Mouse (Mus musculus) heart, embryonic 15.5 days (tissue): ENCODE results near the gene Rrp9. TPM values are rescaled to one million over a fixed set of nuclear protein-coding genes. Genes with fewer than 3 reads are reported as not detected.

Experiments used
- ATAC-seq: fragments of 200-750 bp; cut with Nextera tagmentation; replicated peaks from 2 replicates; pipeline ENCODE4 v1.8.0; 2017; ENCODE audit warnings: low read depth, moderate TSS enrichment; ENCODE audit not compliant: insufficient number of reproducible peaks, insufficient read depth, low FRiP score
- H3K27ac ChIP-seq: fragments of 300-500 bp; sonication (generic); 2 replicates; pipeline ENCODE4 v1.5.1; 2015; ENCODE audit warnings: mild to moderate bottlenecking, inconsistent platforms
- H3K27me3 ChIP-seq: fragments of 300-500 bp; sonication (generic); 2 replicates; pipeline ENCODE4 v1.6.1; 2015; ENCODE audit warnings: inconsistent platforms
- H3K36me3 ChIP-seq: fragments of 300-500 bp; sonication (generic); 2 replicates; pipeline ENCODE4 v1.6.1; 2015; ENCODE audit warnings: mild to moderate bottlenecking, inconsistent platforms
- H3K4me1 ChIP-seq: fragments of 300-500 bp; sonication (generic); replicated peaks from 2 replicates; pipeline ENCODE4 v1.6.1; 2015; ENCODE audit warnings: inconsistent platforms
- H3K4me2 ChIP-seq: fragments of 300-500 bp; sonication (generic); 2 replicates; pipeline ENCODE4 v1.6.1; 2015; ENCODE audit warnings: inconsistent platforms, mild to moderate bottlenecking, moderate library complexity
- H3K4me3 ChIP-seq: fragments of 300-500 bp; sonication (generic); 2 replicates; pipeline ENCODE4 v1.5.1; 2015; ENCODE audit warnings: mild to moderate bottlenecking, inconsistent platforms
- H3K9ac ChIP-seq: fragments of 300-500 bp; sonication (generic); 2 replicates; pipeline ENCODE4 v1.6.1; 2015; ENCODE audit warnings: mild to moderate bottlenecking, inconsistent platforms
- H3K9me3 ChIP-seq: fragments of 300-500 bp; sonication (generic); replicated peaks from 2 replicates; pipeline ENCODE4 v1.6.1; 2016; ENCODE audit warnings: inconsistent platforms
- WGBS: fragments of 180-500 bp; shearing (Covaris S2); methylation state at CpG from one replicate; pipeline ENCODE4 v1.1.7; 2015; ENCODE audit warnings: mixed read lengths; 5-methylcytosine and 5-hydroxymethylcytosine counted together
- polyA plus RNA-seq: library from polyadenylated mRNA; unstranded; fragments of >200 nt; fragmentation: Nextera tagmentation; extraction: Ambion mirVana; gene quantifications from 2 replicates; pipeline ENCODE4 v1.2.1, GENCODE M21; 2015

Rrp9 gene
- polyA plus RNA-seq, 1 experiment from 2014 or later = 24.9 TPM

GRCm38 (mm10) chr9:106466721-106467120, 9.0 kb upstream of the Rrp9 start:
- no peaks in the 10 kb centered on the region for H3K9me3 ChIP-seq
- no peak overlapping the region for H3K27ac ChIP-seq
- peaks cover 19% of the 10 kb centered on the region for H3K36me3 ChIP-seq
- WGBS = 83% methylated on average over 6 of the region's 6 CpGs
- H3K9ac ChIP-seq = no peak overlapping the region
- ATAC-seq = no peak
- no peak overlapping the region for H3K4me3 ChIP-seq
- no peak overlapping the region for H3K4me2 ChIP-seq
- peaks cover 19% of the 10 kb centered on the region for H3K4me1 ChIP-seq
- H3K27me3 ChIP-seq = peaks cover 17% of the 10 kb centered on the region; the same call in 1 of the 2 replicates

- no peak overlapping the region for H3K4me3 ChIP-seq
- H3K4me2 ChIP-seq = no peak overlapping the region
- 85% methylated on average over 7 of the region's 7 CpGs for WGBS
- H3K27me3 ChIP-seq = peaks cover 17% of the 10 kb centered on the region; the same call in 1 of the 2 replicates
- H3K9ac ChIP-seq = no peak overlapping the region
- ATAC-seq = no peak
- H3K4me1 ChIP-seq = peaks cover 29% of the 10 kb centered on the region
- H3K27ac ChIP-seq = no peak overlapping the region
- no peaks in the 10 kb centered on the region for H3K9me3 ChIP-seq
- H3K36me3 ChIP-seq = peaks cover 10% of the 10 kb centered on the region
These were observed 8.0 kb upstream of the Rrp9 start for GRCm38 (mm10) chr9:106467746-106468145.

- H3K4me2 ChIP-seq = no peak overlapping the region
- ATAC-seq = no peak
- 57% methylated on average over 6 of the region's 6 CpGs for WGBS
These were observed 6.4 kb upstream of the Rrp9 start for GRCm38 (mm10) chr9:106469317-106469716.

DNA sequence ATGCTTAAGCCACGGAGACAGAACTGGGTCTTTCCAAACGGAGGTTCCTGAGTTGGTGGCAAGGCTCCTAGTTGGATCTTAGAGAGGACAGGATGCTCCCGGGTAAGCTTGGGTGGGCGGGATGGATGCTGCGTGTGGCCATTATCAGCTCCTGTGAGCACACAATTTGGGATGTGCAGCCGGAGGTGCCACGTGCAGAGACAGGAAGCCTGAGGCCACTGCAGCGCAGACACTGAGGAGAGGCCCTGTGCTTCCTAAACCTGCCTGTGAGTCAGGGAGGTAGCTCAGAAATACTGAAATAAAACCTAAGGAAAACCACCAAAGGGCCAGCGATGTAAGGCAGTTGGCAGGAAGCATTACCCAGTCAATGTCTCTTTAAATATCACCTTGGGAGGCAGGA, 6.0 kb upstream of the Rrp9 start:
- Histone ChIP-seq H3K27me3 (peaks cover 7% of the 10 kb centered on the region; the same call in 1 of the 2 replicates), H3K4me2 (no peak overlapping the region), H3K27ac (no peak overlapping the region), H3K4me3 (no peak overlapping the region), H3K4me1 (peaks cover 33% of the 10 kb centered on the region), H3K36me3 (no peaks in the 10 kb centered on the region), H3K9me3 (no peaks in the 10 kb centered on the region), H3K9ac (no peak overlapping the region)
- ATAC-seq = no peak
- WGBS = 53% methylated on average over 9 of the region's 9 CpGs

More at GRCm38 (mm10) chr9:106469317-106469716, 6.4 kb upstream of the Rrp9 start:
- Histone ChIP-seq H3K36me3 (no peaks in the 10 kb centered on the region), H3K27me3 (peaks cover 9% of the 10 kb centered on the region; the same call in 1 of the 2 replicates), H3K4me1 (peaks cover 34% of the 10 kb centered on the region), H3K4me3 (no peak overlapping the region), H3K9me3 (no peaks in the 10 kb centered on the region), H3K9ac (no peak overlapping the region), H3K27ac (no peak overlapping the region)

DNA sequence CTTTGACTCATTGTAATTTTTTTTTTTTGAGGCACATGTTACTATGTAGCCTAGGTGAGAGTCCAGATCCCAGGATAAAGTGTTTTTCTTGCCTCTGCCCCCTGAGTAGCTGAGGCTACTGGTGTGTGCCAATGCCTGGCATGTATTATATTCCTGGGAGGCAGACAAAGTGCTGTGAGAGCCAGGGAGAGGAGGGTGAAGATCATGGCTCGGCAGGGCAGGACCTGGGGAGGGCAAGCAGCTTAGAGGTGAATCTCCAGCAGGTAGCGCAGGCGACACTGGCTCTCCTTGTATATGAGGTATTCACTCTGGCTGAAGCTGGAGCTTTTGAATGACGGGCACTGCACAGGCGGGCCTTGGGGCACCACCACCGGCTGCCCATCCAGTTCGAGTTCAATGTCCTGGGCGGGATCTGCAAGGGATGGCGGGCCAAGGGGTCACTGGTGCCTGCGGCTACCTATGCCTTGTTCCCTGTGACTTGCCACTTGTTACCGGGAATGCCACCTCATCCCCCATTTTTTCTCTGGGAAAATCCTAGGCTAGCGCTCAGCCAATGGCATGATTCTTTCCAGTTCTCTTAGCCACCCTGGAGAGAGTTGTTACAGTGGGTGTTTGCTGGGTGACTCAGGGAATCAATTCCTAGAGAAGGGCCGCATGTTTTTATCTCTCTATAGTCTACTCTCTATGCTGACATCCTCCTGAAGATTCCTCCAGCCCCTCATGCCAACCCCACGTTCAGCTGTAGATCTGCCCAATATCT, 4.6 kb upstream of the Rrp9 start:
- H3K9me3 ChIP-seq = no peaks in the 10 kb centered on the region
- no peak overlapping the region for H3K27ac ChIP-seq
- H3K9ac ChIP-seq = no peak overlapping the region; the same call in 1 of the 2 replicates
- H3K4me2 ChIP-seq = peak overlapping the region; percentile 47
- no peak overlapping the region for H3K4me3 ChIP-seq
- peaks cover 36% of the 10 kb centered on the region for H3K4me1 ChIP-seq
- H3K27me3 ChIP-seq = peaks cover 4% of the 10 kb centered on the region; the same call in 1 of the 2 replicates
- no peak for ATAC-seq
- H3K36me3 ChIP-seq = no peaks in the 10 kb centered on the region
- WGBS = 62% methylated on average over 14 of the region's 14 CpGs

- H3K27me3 ChIP-seq = peaks cover 2% of the 10 kb centered on the region; the same call in 1 of the 2 replicates
- H3K4me1 ChIP-seq = peaks cover 42% of the 10 kb centered on the region
- 14% methylated on average over 5 of the region's 5 CpGs for WGBS
- H3K36me3 ChIP-seq = no peaks in the 10 kb centered on the region
- peak overlapping the region; percentile 44 for H3K27ac ChIP-seq
- no peaks in the 10 kb centered on the region for H3K9me3 ChIP-seq
- no peak; the same call in 1 of the 2 replicates for ATAC-seq
- H3K4me2 ChIP-seq = peak overlapping the region; percentile 47
- no peak overlapping the region for H3K9ac ChIP-seq
- H3K4me3 ChIP-seq = no peak overlapping the region
These were observed 3.9 kb upstream of the Rrp9 start for GRCm38 (mm10) chr9:106471892-106472291.

- no peak overlapping the region for H3K9ac ChIP-seq
- H3K9me3 ChIP-seq = no peaks in the 10 kb centered on the region
- peak overlapping the region; percentile 44 for H3K27ac ChIP-seq
- H3K36me3 ChIP-seq = no peaks in the 10 kb centered on the region
- no peak overlapping the region for H3K4me3 ChIP-seq
- 54% methylated on average over 4 of the region's 4 CpGs for WGBS
- no peaks in the 10 kb centered on the region for H3K27me3 ChIP-seq
- ATAC-seq = no peak
- H3K4me1 ChIP-seq = peaks cover 42% of the 10 kb centered on the region
- H3K4me2 ChIP-seq = no peak overlapping the region
These were observed 3.4 kb upstream of the Rrp9 start for GRCm38 (mm10) chr9:106472321-106472720.

GRCm38 (mm10) chr9:106473081-106473752, 2.5 kb upstream of the Rrp9 start:
- 86% methylated on average over 16 of the region's 16 CpGs for WGBS
- Histone ChIP-seq H3K36me3 (no peaks in the 10 kb centered on the region), H3K27ac (no peak overlapping the region), H3K4me2 (no peak overlapping the region), H3K27me3 (no peaks in the 10 kb centered on the region), H3K4me1 (peaks cover 50% of the 10 kb centered on the region), H3K4me3 (no peak overlapping the region), H3K9ac (no peak overlapping the region), H3K9me3 (no peaks in the 10 kb centered on the region)
- ATAC-seq = no peak

DNA sequence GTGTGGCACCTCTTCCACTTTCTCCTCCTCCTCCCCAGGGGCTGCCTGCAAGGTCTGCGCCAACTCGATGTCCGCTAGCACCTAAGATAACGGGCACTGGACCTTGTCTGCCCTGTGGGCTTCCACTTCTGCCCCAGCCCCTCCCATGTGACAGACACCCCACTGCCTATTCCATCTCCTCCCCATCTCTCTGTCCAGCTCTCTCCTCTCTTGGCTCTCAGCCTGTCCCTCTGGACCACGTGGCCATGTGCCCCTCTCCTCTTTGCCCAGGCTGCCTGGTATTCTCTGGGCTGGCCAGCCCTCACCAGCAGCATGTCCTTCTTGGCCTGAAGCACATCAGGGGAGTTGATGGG, 2.0 kb upstream of the Rrp9 start:
- Histone ChIP-seq H3K4me2 (no peak overlapping the region), H3K9ac (no peak overlapping the region), H3K4me1 (peaks cover 51% of the 10 kb centered on the region), H3K4me3 (no peak overlapping the region), H3K36me3 (no peaks in the 10 kb centered on the region), H3K27me3 (no peaks in the 10 kb centered on the region), H3K9me3 (no peaks in the 10 kb centered on the region), H3K27ac (no peak overlapping the region)
- WGBS = 69% methylated on average over 5 of the region's 5 CpGs
- ATAC-seq = no peak

- peaks cover 51% of the 10 kb centered on the region for H3K4me1 ChIP-seq
- H3K27ac ChIP-seq = no peak overlapping the region
- H3K27me3 ChIP-seq = no peaks in the 10 kb centered on the region
- H3K36me3 ChIP-seq = no peaks in the 10 kb centered on the region
- H3K4me2 ChIP-seq = peak overlapping the region; percentile 24; the same call in 1 of the 2 replicates
- H3K9me3 ChIP-seq = no peaks in the 10 kb centered on the region
- H3K9ac ChIP-seq = no peak overlapping the region
- WGBS = 5% methylated on average over 6 of the region's 6 CpGs
- no peak for ATAC-seq
- no peak overlapping the region for H3K4me3 ChIP-seq
These were observed 1.3 kb upstream of the Rrp9 start for GRCm38 (mm10) chr9:106474456-106474855.

DNA sequence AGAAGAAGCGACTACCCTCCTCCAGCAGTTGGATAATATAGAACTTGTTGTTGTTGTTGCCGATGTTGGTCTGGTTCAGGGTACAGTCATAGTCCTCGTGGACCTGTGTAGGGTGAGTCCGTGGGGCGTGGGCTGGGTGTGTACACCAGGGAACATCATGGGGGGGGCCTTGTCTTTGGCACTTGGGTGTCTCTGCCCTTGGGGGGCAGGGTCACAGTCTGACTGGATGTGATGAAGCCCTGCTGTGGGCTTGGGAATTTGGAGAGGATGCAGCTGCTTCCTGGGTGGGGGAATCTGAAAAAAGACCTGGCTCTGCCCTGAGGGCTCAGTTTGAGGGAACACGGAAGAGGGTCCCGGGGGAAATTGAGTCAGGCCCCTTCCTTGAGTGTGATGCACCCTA, 717 bp upstream of the Rrp9 start:
- 0 out of 2 replicates have a peak overlapping the region, but pooled peaks have one; percentile 7 for H3K4me2 ChIP-seq
- WGBS = 59% methylated on average over 7 of the region's 7 CpGs

More for the DNA sequence above, 717 bp upstream of the Rrp9 start:
- Histone ChIP-seq H3K27ac (no peak overlapping the region), H3K9me3 (no peaks in the 10 kb centered on the region), H3K4me3 (no peak overlapping the region), H3K36me3 (no peaks in the 10 kb centered on the region), H3K9ac (no peak overlapping the region), H3K4me1 (peaks cover 51% of the 10 kb centered on the region), H3K27me3 (no peaks in the 10 kb centered on the region)
- ATAC-seq = no peak
